Mouse (Mus musculus) c-Kit-positive CD71-negative TER-119-negative erythroid progenitor cells, embryonic 14.5 days (primary cell): ENCODE measurements around the gene Rpl11.
A peak's percentile ranks its signal among the peaks of the same experiment; 100 is the strongest.
"Not testable (repeated sequence)": the region's sequence is repeated elsewhere in the genome, so short reads cannot be mapped to it uniquely, and the experiment has no call there.

Experiments
- DNase-seq: peaks from one replicate; pipeline ENCODE4 v3.0.0-alpha.2; 2013; ENCODE audit warnings: low read depth

The Rpl11 gene

GRCm38 (mm10) chr4:136053247-136053596 is at the start of gene Rpl11:
TSS of gene Rpl11 (minus strand) at chr4:136053428.
- DNase-seq = peak; percentile 93

- DNase-seq = not testable (repeated sequence)
Measured at GRCm38 (mm10) chr4:136101753-136102152, 48.5 kb upstream of the Rpl11 start.

- DNase-seq = no peak
Measured at GRCm38 (mm10) chr4:136100396-136101070, 47.3 kb upstream of the Rpl11 start.

- no peak for DNase-seq
Measured at GRCm38 (mm10) chr4:136098446-136098845, 45.2 kb upstream of the Rpl11 start.

- DNase-seq = no peak
Measured at GRCm38 (mm10) chr4:136096446-136097113, 43.4 kb upstream of the Rpl11 start.

- no peak for DNase-seq
Measured at GRCm38 (mm10) chr4:136095490-136096105, 42.4 kb upstream of the Rpl11 start.

- no peak for DNase-seq
Measured at GRCm38 (mm10) chr4:136094519-136095219, 41.4 kb upstream of the Rpl11 start.

GRCm38 (mm10) chr4:136092498-136092897 is 39.3 kb upstream of the Rpl11 start:
- no peak for DNase-seq

- no peak for DNase-seq
Measured at GRCm38 (mm10) chr4:136091346-136091745, 38.1 kb upstream of the Rpl11 start.

- no peak for DNase-seq
Measured at GRCm38 (mm10) chr4:136089748-136090583, 36.7 kb upstream of the Rpl11 start.

- DNase-seq = no peak
Measured at GRCm38 (mm10) chr4:136088971-136089747, 35.9 kb upstream of the Rpl11 start.

- DNase-seq = no peak
Measured at GRCm38 (mm10) chr4:136088364-136088763, 35.1 kb upstream of the Rpl11 start.

- DNase-seq = no peak
Measured at GRCm38 (mm10) chr4:136087261-136087660, 34.0 kb upstream of the Rpl11 start.

GRCm38 (mm10) chr4:136084840-136085239 is 31.6 kb upstream of the Rpl11 start:
- no peak for DNase-seq

GRCm38 (mm10) chr4:136083269-136084105 is 30.3 kb upstream of the Rpl11 start:
- no peak for DNase-seq

- DNase-seq = no peak
Measured at GRCm38 (mm10) chr4:136081729-136082128, 28.5 kb upstream of the Rpl11 start.

GRCm38 (mm10) chr4:136078649-136079048 is 25.4 kb upstream of the Rpl11 start:
- DNase-seq = no peak

- DNase-seq = no peak
Measured at GRCm38 (mm10) chr4:136076776-136077538, 23.7 kb upstream of the Rpl11 start.

- peak; percentile 73 for DNase-seq
Measured at GRCm38 (mm10) chr4:136071178-136071714, 18.0 kb upstream of the Rpl11 start.
